Mouse (Mus musculus): ENCODE measurements around the gene Traf1. TPM values are rescaled to one million over a fixed set of nuclear protein-coding genes. Genes with fewer than 3 reads are reported as not detected.
A peak's percentile ranks its signal among the peaks of the same experiment; 100 is the strongest.

The Traf1 gene
- total RNA-seq, 2 experiments from 2014 or later: 0.57 to 2.1 TPM

- DNase-seq (ENCODE audit: low spot score in 2 of 2): no peak
- intact Hi-C loops (cut with DNase I): loop anchor here (5.0 kb wide), 1 partner anchor 68 kb away; no protein-coding TSS in a partner anchor
These were observed 8.6 kb upstream of the Traf1 start for GRCm38 (mm10) chr2:34970092-34970750.

GRCm38 (mm10) chr2:34969166-34969565 lies 7.6 kb upstream of the Traf1 start:
- no peak for DNase-seq (ENCODE audit: low spot score in 2 of 2)
- intact Hi-C loops (cut with DNase I): no loop called here

- intact Hi-C loops (cut with DNase I): no loop called here
- no peak for DNase-seq (ENCODE audit: low spot score in 2 of 2)
These were observed 4.8 kb upstream of the Traf1 start for GRCm38 (mm10) chr2:34966243-34966934.

GRCm38 (mm10) chr2:34965806-34966205 lies 4.2 kb upstream of the Traf1 start:
- intact Hi-C loops (cut with DNase I): no loop called here
- DNase-seq (ENCODE audit: low spot score in 2 of 2): no peak

- intact Hi-C loops (cut with DNase I): no loop called here
- DNase-seq (ENCODE audit: low spot score in 2 of 2): no peak
These were observed 3.7 kb upstream of the Traf1 start for GRCm38 (mm10) chr2:34965293-34965692.

- DNase-seq (ENCODE audit: low spot score in 2 of 2): no peak
- intact Hi-C loops (cut with DNase I): no loop called here
These were observed 3.1 kb upstream of the Traf1 start for GRCm38 (mm10) chr2:34964651-34965050.

- intact Hi-C loops (cut with DNase I): no loop called here
- no peak for DNase-seq (ENCODE audit: low spot score in 2 of 2)
These were observed 2.7 kb upstream of the Traf1 start for GRCm38 (mm10) chr2:34964230-34964629.

GRCm38 (mm10) chr2:34963371-34963956 lies 1.9 kb upstream of the Traf1 start:
- DNase-seq (ENCODE audit: low spot score in 2 of 2): no peak
- intact Hi-C loops (cut with DNase I): no loop called here

GRCm38 (mm10) chr2:34962893-34963292 lies 1.3 kb upstream of the Traf1 start:
- intact Hi-C loops (cut with DNase I): no loop called here
- no peak for DNase-seq (ENCODE audit: low spot score in 2 of 2)

- no peak for DNase-seq (ENCODE audit: low spot score in 2 of 2)
- intact Hi-C loops (cut with DNase I): no loop called here
These were observed 639 bp upstream of the Traf1 start for GRCm38 (mm10) chr2:34962211-34962610.

GRCm38 (mm10) chr2:34960966-34961365 lies 606 bp downstream of the Traf1 start:
- DNase-seq (ENCODE audit: low spot score in 2 of 2): no peak
- intact Hi-C loops (cut with DNase I): no loop called here

GRCm38 (mm10) chr2:34960466-34960865 lies 1.1 kb downstream of the Traf1 start:
- intact Hi-C loops (cut with DNase I): no loop called here
- no peak for DNase-seq (ENCODE audit: low spot score in 2 of 2)

- DNase-seq (ENCODE audit: low spot score in 2 of 2): no peak
- intact Hi-C loops (cut with DNase I): no loop called here
These were observed 3.0 kb downstream of the Traf1 start for GRCm38 (mm10) chr2:34958582-34958981.

GRCm38 (mm10) chr2:34958036-34958435 lies 3.5 kb downstream of the Traf1 start:
- no peak for DNase-seq (ENCODE audit: low spot score in 2 of 2)
- intact Hi-C loops (cut with DNase I): no loop called here

- no peak for DNase-seq (ENCODE audit: low spot score in 2 of 2)
- intact Hi-C loops (cut with DNase I): no loop called here
These were observed 4.2 kb downstream of the Traf1 start for GRCm38 (mm10) chr2:34957405-34957804.

- DNase-seq (ENCODE audit: low spot score in 2 of 2): no peak
These were observed 4.6 kb downstream of the Traf1 start for GRCm38 (mm10) chr2:34956941-34957340.

GRCm38 (mm10) chr2:34954344-34954743 lies 7.2 kb downstream of the Traf1 start:
- intact Hi-C loops (cut with DNase I): no loop called here
- no peak for DNase-seq (ENCODE audit: low spot score in 2 of 2)

More at GRCm38 (mm10) chr2:34956941-34957340, 4.6 kb downstream of the Traf1 start:
- intact Hi-C loops (cut with DNase I): no loop called here

- intact Hi-C loops (cut with DNase I): no loop called here
- DNase-seq (ENCODE audit: low spot score in 2 of 2): peak in 1 of 2 experiments; percentile 28
These were observed 7.9 kb downstream of the Traf1 start for GRCm38 (mm10) chr2:34953547-34954116.

GRCm38 (mm10) chr2:34953018-34953417 lies 8.6 kb downstream of the Traf1 start:
- intact Hi-C loops (cut with DNase I): no loop called here
- DNase-seq (ENCODE audit: low spot score in 2 of 2): no peak

- no peak for DNase-seq (ENCODE audit: low spot score in 2 of 2)
- intact Hi-C loops (cut with DNase I): no loop called here
These were observed 10.1 kb downstream of the Traf1 start for GRCm38 (mm10) chr2:34951469-34951868.

- DNase-seq (ENCODE audit: low spot score in 2 of 2): no peak
- intact Hi-C loops (cut with DNase I): no loop called here
These were observed 12.9 kb downstream of the Traf1 start for GRCm38 (mm10) chr2:34948622-34949021.

Data from left cerebral cortex, postnatal 25 days (tissue).